Mouse (Mus musculus): Measurements from ENCODE around the gene Spib. TPM values are rescaled to one million over a fixed set of nuclear protein-coding genes. Genes with fewer than 3 reads are reported as not detected.

Gene Spib
- polyA plus RNA-seq, 1 experiment from 2014 or later: not detected

GRCm38 (mm10) chr7:44560435-44561400 lies 28.8 kb upstream of the Spib start:
- ATAC-seq: peak; percentile 70; the same call in 1 of the 2 replicates
- Histone ChIP-seq H3K27me3 (0 out of 2 replicates have a peak, but pooled peaks cover 9% of the 10 kb centered on the region), H3K9ac (no peak overlapping the region), H3K4me3 (no peak overlapping the region), H3K4me1 (no peaks in the 10 kb centered on the region), H3K4me2 (no peak overlapping the region), H3K36me3 (ENCODE audit: poor library complexity, severe bottlenecking) (no peaks in the 10 kb centered on the region), H3K27ac (no peak overlapping the region), H3K9me3 (replicated peaks) (no peaks in the 10 kb centered on the region)
- 53% methylated on average over 18 of the region's 18 CpGs for WGBS

- no peak for ATAC-seq
- Histone ChIP-seq H3K4me2 (no peak overlapping the region), H3K27ac (no peak overlapping the region), H3K9me3 (replicated peaks) (no peaks in the 10 kb centered on the region), H3K36me3 (ENCODE audit: poor library complexity, severe bottlenecking) (no peaks in the 10 kb centered on the region), H3K4me1 (peaks cover 6% of the 10 kb centered on the region), H3K9ac (no peak overlapping the region), H3K27me3 (peaks cover 9% of the 10 kb centered on the region; the same call in 1 of the 2 replicates), H3K4me3 (no peak overlapping the region)
- WGBS: 66% methylated on average over 2 of the region's 2 CpGs
Observed at GRCm38 (mm10) chr7:44557629-44558028, 25.8 kb upstream of the Spib start.

GRCm38 (mm10) chr7:44553826-44554225 lies 22.0 kb upstream of the Spib start, which contains the start of gene Nr1h2:
TSS of gene Nr1h2 (minus strand) at chr7:44553951.
- Histone ChIP-seq H3K4me2 (peak within 1 kb of the TSS; percentile 70), H3K36me3 (ENCODE audit: poor library complexity, severe bottlenecking) (peaks cover 33% of the 10 kb centered on the region), H3K27ac (peak within 1 kb of the TSS; percentile 90), H3K4me1 (peaks cover 10% of the 10 kb centered on the region), H3K9me3 (replicated peaks) (no peaks in the 10 kb centered on the region), H3K9ac (peak within 1 kb of the TSS; percentile 63), H3K27me3 (peaks cover 9% of the 10 kb centered on the region; the same call in 1 of the 2 replicates), H3K4me3 (peak within 1 kb of the TSS; percentile 71)
- WGBS: under 1% methylated on average over 22 of the region's 22 CpGs
- ATAC-seq: peak; percentile 82

- peak overlapping the region; percentile 70 for H3K4me2 ChIP-seq
- peaks cover 9% of the 10 kb centered on the region; the same call in 1 of the 2 replicates for H3K27me3 ChIP-seq
- peak; percentile 68 for ATAC-seq
- H3K9ac ChIP-seq: peak overlapping the region; percentile 63
- H3K4me3 ChIP-seq: peak overlapping the region; percentile 71
- peak overlapping the region; percentile 90 for H3K27ac ChIP-seq
- peaks cover 33% of the 10 kb centered on the region for H3K36me3 ChIP-seq (ENCODE audit: poor library complexity, severe bottlenecking)
- no peaks in the 10 kb centered on the region for H3K9me3 ChIP-seq (replicated peaks)
- H3K4me1 ChIP-seq: peaks cover 11% of the 10 kb centered on the region
- WGBS: under 1% methylated on average over 30 of the region's 32 CpGs
Observed at GRCm38 (mm10) chr7:44553196-44553764, 21.4 kb upstream of the Spib start.

- H3K36me3 ChIP-seq (ENCODE audit: poor library complexity, severe bottlenecking): peaks cover 33% of the 10 kb centered on the region
- peak overlapping the region; percentile 63; the same call in 1 of the 2 replicates for H3K9ac ChIP-seq
- ATAC-seq: no peak
- no peaks in the 10 kb centered on the region for H3K9me3 ChIP-seq (replicated peaks)
- H3K27ac ChIP-seq: no peak overlapping the region
- peaks cover 6% of the 10 kb centered on the region; the same call in 1 of the 2 replicates for H3K27me3 ChIP-seq
- 86% methylated on average over 31 of the region's 31 CpGs for WGBS
- peak overlapping the region; percentile 71 for H3K4me3 ChIP-seq
- H3K4me1 ChIP-seq: peaks cover 20% of the 10 kb centered on the region
- peak overlapping the region; percentile 70 for H3K4me2 ChIP-seq
Observed at GRCm38 (mm10) chr7:44552141-44552908, 20.5 kb upstream of the Spib start.

GRCm38 (mm10) chr7:44551731-44552130 lies 19.9 kb upstream of the Spib start:
- Histone ChIP-seq H3K4me1 (peaks cover 25% of the 10 kb centered on the region), H3K9ac (peak overlapping the region; percentile 21; the same call in 1 of the 2 replicates), H3K9me3 (replicated peaks) (no peaks in the 10 kb centered on the region), H3K4me3 (no peak overlapping the region; the same call in 1 of the 2 replicates), H3K4me2 (no peak overlapping the region), H3K27me3 (peaks cover 6% of the 10 kb centered on the region; the same call in 1 of the 2 replicates), H3K36me3 (ENCODE audit: poor library complexity, severe bottlenecking) (peaks cover 33% of the 10 kb centered on the region), H3K27ac (no peak overlapping the region)
- 85% methylated on average over 22 of the region's 22 CpGs for WGBS
- no peak for ATAC-seq

- peaks cover 33% of the 10 kb centered on the region for H3K36me3 ChIP-seq (ENCODE audit: poor library complexity, severe bottlenecking)
- peaks cover 6% of the 10 kb centered on the region; the same call in 1 of the 2 replicates for H3K27me3 ChIP-seq
- H3K27ac ChIP-seq: no peak overlapping the region
- no peak for ATAC-seq
- 93% methylated on average over 21 of the region's 21 CpGs for WGBS
- H3K4me2 ChIP-seq: no peak overlapping the region
- H3K4me1 ChIP-seq: peaks cover 25% of the 10 kb centered on the region
- H3K9ac ChIP-seq: no peak overlapping the region
- no peaks in the 10 kb centered on the region for H3K9me3 ChIP-seq (replicated peaks)
- no peak overlapping the region for H3K4me3 ChIP-seq
Observed at GRCm38 (mm10) chr7:44551301-44551700, 19.4 kb upstream of the Spib start.

- WGBS: 94% methylated on average over 12 of the region's 12 CpGs
- Histone ChIP-seq H3K9ac (no peak overlapping the region), H3K36me3 (ENCODE audit: poor library complexity, severe bottlenecking) (peaks cover 36% of the 10 kb centered on the region)
Observed at GRCm38 (mm10) chr7:44550409-44550678, 18.5 kb upstream of the Spib start.

GRCm38 (mm10) chr7:44549621-44550408 lies 17.9 kb upstream of the Spib start:
- WGBS: 95% methylated on average over 23 of the region's 23 CpGs
- Histone ChIP-seq H3K27ac (no peak overlapping the region; the same call in 1 of the 2 replicates), H3K4me3 (no peak overlapping the region), H3K9ac (no peak overlapping the region), H3K27me3 (no peaks in the 10 kb centered on the region), H3K4me1 (peaks cover 25% of the 10 kb centered on the region), H3K9me3 (replicated peaks) (no peaks in the 10 kb centered on the region), H3K4me2 (no peak overlapping the region), H3K36me3 (ENCODE audit: poor library complexity, severe bottlenecking) (peaks cover 36% of the 10 kb centered on the region)
- ATAC-seq: no peak

More at GRCm38 (mm10) chr7:44550409-44550678, 18.5 kb upstream of the Spib start:
- no peak overlapping the region for H3K4me2 ChIP-seq
- H3K9me3 ChIP-seq (replicated peaks): no peaks in the 10 kb centered on the region
- H3K4me1 ChIP-seq: peaks cover 25% of the 10 kb centered on the region
- H3K27ac ChIP-seq: no peak overlapping the region
- peaks cover 1% of the 10 kb centered on the region; the same call in 1 of the 2 replicates for H3K27me3 ChIP-seq
- H3K4me3 ChIP-seq: no peak overlapping the region
- no peak for ATAC-seq

- peak within 1 kb of the TSS; percentile 76 for H3K27ac ChIP-seq
- WGBS: under 1% methylated on average over 43 of the region's 43 CpGs
- H3K4me3 ChIP-seq: peak within 1 kb of the TSS; percentile 67
- peak; percentile 94 for ATAC-seq
- peaks cover 36% of the 10 kb centered on the region for H3K36me3 ChIP-seq (ENCODE audit: poor library complexity, severe bottlenecking)
- H3K27me3 ChIP-seq: no peaks in the 10 kb centered on the region
- H3K9ac ChIP-seq: peak within 1 kb of the TSS; percentile 74
- peaks cover 25% of the 10 kb centered on the region for H3K4me1 ChIP-seq
- peak within 1 kb of the TSS; percentile 93 for H3K4me2 ChIP-seq
- H3K9me3 ChIP-seq (replicated peaks): no peaks in the 10 kb centered on the region
Observed at GRCm38 (mm10) chr7:44548497-44549087, 16.7 kb upstream of the Spib start, which contains the start of gene Pold1. TSS of gene Pold1 (minus strand) at chr7:44548849.
